Mouse (Mus musculus): ENCODE data around the gene Spata16. TPM values are rescaled to one million over a fixed set of nuclear protein-coding genes. Genes with fewer than 3 reads are reported as not detected.

Gene Spata16
- polyA plus RNA-seq, 1 experiment from 2014 or later, result not detected

- H3K4me2 ChIP-seq (replicated peaks), result no peak overlapping the region
- H3K9ac ChIP-seq, result no peak overlapping the region
- H3K27ac ChIP-seq, result no peak overlapping the region
- no peaks in the 10 kb centered on the region for H3K9me3 ChIP-seq
- no peaks in the 10 kb centered on the region for H3K4me1 ChIP-seq
- ATAC-seq (ENCODE audit: low FRiP score, low read depth), result no peak
- H3K36me3 ChIP-seq, result no peaks in the 10 kb centered on the region
- H3K27me3 ChIP-seq (replicated peaks), result no peaks in the 10 kb centered on the region
- H3K4me3 ChIP-seq, result no peak overlapping the region
- WGBS, result 86% methylated on average over 2 of the region's 2 CpGs
Observed at GRCm38 (mm10) chr3:26750492-26750891, 113.1 kb downstream of the Spata16 start.

- Histone ChIP-seq H3K27me3 (replicated peaks) (no peaks in the 10 kb centered on the region), H3K36me3 (no peaks in the 10 kb centered on the region), H3K9ac (no peak overlapping the region), H3K27ac (no peak overlapping the region), H3K9me3 (no peaks in the 10 kb centered on the region), H3K4me1 (no peaks in the 10 kb centered on the region), H3K4me3 (no peak overlapping the region), H3K4me2 (replicated peaks) (no peak overlapping the region)
- no peak for ATAC-seq (ENCODE audit: low FRiP score, low read depth)
- WGBS, result 85% methylated on average over 6 of the region's 6 CpGs
Observed at GRCm38 (mm10) chr3:26752441-26752840, 115.0 kb downstream of the Spata16 start.

GRCm38 (mm10) chr3:26793334-26794101, 156.1 kb downstream of the Spata16 start:
- Histone ChIP-seq H3K4me1 (peaks cover 4% of the 10 kb centered on the region; the same call in 1 of the 2 replicates), H3K9ac (no peak overlapping the region), H3K4me2 (replicated peaks) (no peak overlapping the region), H3K36me3 (no peaks in the 10 kb centered on the region), H3K4me3 (no peak overlapping the region), H3K9me3 (no peaks in the 10 kb centered on the region), H3K27me3 (replicated peaks) (no peaks in the 10 kb centered on the region), H3K27ac (no peak overlapping the region)
- no peak for ATAC-seq (ENCODE audit: low FRiP score, low read depth)
- WGBS, result 82% methylated on average over 12 of the region's 12 CpGs

GRCm38 (mm10) chr3:26795851-26796538, 158.6 kb downstream of the Spata16 start:
- Histone ChIP-seq H3K27ac (no peak overlapping the region), H3K36me3 (no peaks in the 10 kb centered on the region), H3K9ac (no peak overlapping the region), H3K4me3 (no peak overlapping the region), H3K9me3 (no peaks in the 10 kb centered on the region), H3K4me2 (replicated peaks) (no peak overlapping the region), H3K27me3 (replicated peaks) (no peaks in the 10 kb centered on the region), H3K4me1 (peaks cover 4% of the 10 kb centered on the region; the same call in 1 of the 2 replicates)
- ATAC-seq (ENCODE audit: low FRiP score, low read depth), result peak; percentile 56
- WGBS, result 64% methylated on average over 7 of the region's 7 CpGs

- Histone ChIP-seq H3K4me1 (peaks cover 4% of the 10 kb centered on the region; the same call in 1 of the 2 replicates), H3K4me3 (no peak overlapping the region), H3K4me2 (replicated peaks) (no peak overlapping the region), H3K9ac (no peak overlapping the region), H3K27me3 (replicated peaks) (no peaks in the 10 kb centered on the region), H3K36me3 (no peaks in the 10 kb centered on the region), H3K9me3 (no peaks in the 10 kb centered on the region), H3K27ac (no peak overlapping the region)
- ATAC-seq (ENCODE audit: low FRiP score, low read depth), result no peak
- WGBS, result 83% methylated on average over 1 of the region's 1 CpGs
Observed at GRCm38 (mm10) chr3:26796954-26797353, 159.5 kb downstream of the Spata16 start.

GRCm38 (mm10) chr3:26814307-26814706, 176.9 kb downstream of the Spata16 start:
- Histone ChIP-seq H3K36me3 (no peaks in the 10 kb centered on the region), H3K27me3 (replicated peaks) (no peaks in the 10 kb centered on the region), H3K4me1 (no peaks in the 10 kb centered on the region), H3K27ac (no peak overlapping the region), H3K4me2 (replicated peaks) (no peak overlapping the region), H3K9ac (no peak overlapping the region), H3K9me3 (no peaks in the 10 kb centered on the region), H3K4me3 (no peak overlapping the region)
- ATAC-seq (ENCODE audit: low FRiP score, low read depth), result no peak
- 87% methylated on average over 8 of the region's 8 CpGs for WGBS

- Histone ChIP-seq H3K27ac (no peak overlapping the region), H3K27me3 (replicated peaks) (no peaks in the 10 kb centered on the region), H3K9me3 (no peaks in the 10 kb centered on the region), H3K4me1 (no peaks in the 10 kb centered on the region), H3K4me3 (no peak overlapping the region), H3K36me3 (no peaks in the 10 kb centered on the region), H3K9ac (no peak overlapping the region), H3K4me2 (replicated peaks) (no peak overlapping the region)
- ATAC-seq (ENCODE audit: low FRiP score, low read depth), result no peak
- WGBS, result 92% methylated on average over 5 of the region's 5 CpGs
Observed at GRCm38 (mm10) chr3:26815764-26816163, 178.3 kb downstream of the Spata16 start.

- H3K9me3 ChIP-seq, result no peaks in the 10 kb centered on the region
- H3K27ac ChIP-seq, result no peak overlapping the region
- H3K4me1 ChIP-seq, result no peaks in the 10 kb centered on the region
- H3K4me3 ChIP-seq, result no peak overlapping the region
- no peak overlapping the region for H3K9ac ChIP-seq
- ATAC-seq (ENCODE audit: low FRiP score, low read depth), result no peak
- H3K4me2 ChIP-seq (replicated peaks), result no peak overlapping the region
- WGBS, result 48% methylated on average over 5 of the region's 5 CpGs
- H3K36me3 ChIP-seq, result no peaks in the 10 kb centered on the region
- H3K27me3 ChIP-seq (replicated peaks), result no peaks in the 10 kb centered on the region
Observed at GRCm38 (mm10) chr3:26819398-26819797, 182.0 kb downstream of the Spata16 start.

GRCm38 (mm10) chr3:26826958-26827839, 189.8 kb downstream of the Spata16 start:
- no peaks in the 10 kb centered on the region for H3K36me3 ChIP-seq
- H3K4me2 ChIP-seq (replicated peaks), result no peak overlapping the region
- no peaks in the 10 kb centered on the region for H3K27me3 ChIP-seq (replicated peaks)
- H3K9ac ChIP-seq, result no peak overlapping the region
- ATAC-seq (ENCODE audit: low FRiP score, low read depth), result no peak
- H3K27ac ChIP-seq, result no peak overlapping the region
- WGBS, result 84% methylated on average over 7 of the region's 7 CpGs
- H3K4me3 ChIP-seq, result no peak overlapping the region
- H3K4me1 ChIP-seq, result no peaks in the 10 kb centered on the region
- no peaks in the 10 kb centered on the region for H3K9me3 ChIP-seq

GRCm38 (mm10) chr3:26832954-26833353, 195.5 kb downstream of the Spata16 start:
- no peak overlapping the region for H3K27ac ChIP-seq
- ATAC-seq (ENCODE audit: low FRiP score, low read depth), result no peak
- H3K9me3 ChIP-seq, result no peaks in the 10 kb centered on the region
- no peaks in the 10 kb centered on the region for H3K36me3 ChIP-seq
- WGBS, result 92% methylated on average over 5 of the region's 5 CpGs
- no peaks in the 10 kb centered on the region for H3K27me3 ChIP-seq (replicated peaks)
- H3K9ac ChIP-seq, result no peak overlapping the region
- no peak overlapping the region for H3K4me3 ChIP-seq
- H3K4me1 ChIP-seq, result no peaks in the 10 kb centered on the region
- no peak overlapping the region for H3K4me2 ChIP-seq (replicated peaks)

GRCm38 (mm10) chr3:26834178-26835050, 197.0 kb downstream of the Spata16 start:
- ATAC-seq (ENCODE audit: low FRiP score, low read depth), result peak; percentile 78
- 66% methylated on average over 21 of the region's 21 CpGs for WGBS
- no peaks in the 10 kb centered on the region for H3K4me1 ChIP-seq
- H3K4me2 ChIP-seq (replicated peaks), result no peak overlapping the region
- no peaks in the 10 kb centered on the region for H3K27me3 ChIP-seq (replicated peaks)
- H3K36me3 ChIP-seq, result no peaks in the 10 kb centered on the region
- no peak overlapping the region for H3K9ac ChIP-seq
- no peaks in the 10 kb centered on the region for H3K9me3 ChIP-seq
- H3K4me3 ChIP-seq, result no peak overlapping the region
- H3K27ac ChIP-seq, result no peak overlapping the region

All from neural tube, embryonic 12.5 days (tissue).